Mouse (Mus musculus) heart, adult 2 months (tissue): ENCODE data around the gene Pcdh7. TPM values are rescaled to one million over a fixed set of nuclear protein-coding genes. Genes with fewer than 3 reads are reported as not detected.
"Not testable (repeated sequence)": the region's sequence is repeated elsewhere in the genome, so short reads cannot be mapped to it uniquely, and the experiment has no call there.

Experiments
- DNase-seq, 2 experiments: peaks; one replicate each; pipeline ENCODE4 v3.0.0; 2021
- H3K27ac ChIP-seq: fragments of 200-600 bp; 2 replicates; pipeline ENCODE4 v1.8.1; 2022
- H3K27me3 ChIP-seq: fragments of 200-500 bp; 2 replicates; pipeline ENCODE4 v1.6.1; 2012; ENCODE audit warnings: mild to moderate bottlenecking, low read length, inconsistent platforms, mixed read lengths; ENCODE audit not compliant: control insufficient read depth, insufficient read depth
- H3K36me3 ChIP-seq: fragments of 200-500 bp; 2 replicates; pipeline ENCODE4 v1.6.1; 2012; ENCODE audit warnings: low read length, inconsistent platforms; ENCODE audit not compliant: control insufficient read depth, insufficient read depth
- H3K4me1 ChIP-seq: fragments of 200-500 bp; 2 replicates; pipeline ENCODE4 v1.6.1; 2011; ENCODE audit warnings: low read length; ENCODE audit not compliant: control insufficient read depth, insufficient read depth
- H3K4me3 ChIP-seq: fragments of 200-600 bp; 2 replicates; pipeline ENCODE4 v1.8.1; 2022
- H3K79me2 ChIP-seq: fragments of 200-500 bp; replicated peaks from 2 replicates; pipeline ENCODE4 v1.6.1; 2012; ENCODE audit warnings: mild to moderate bottlenecking, inconsistent platforms, low read length, moderate library complexity, mixed read lengths; ENCODE audit not compliant: control insufficient read depth, insufficient read depth
- H3K9ac ChIP-seq: fragments of 200-500 bp; 2 replicates; pipeline ENCODE4 v1.6.1; 2012; ENCODE audit warnings: low read depth, mild to moderate bottlenecking, control low read depth, inconsistent platforms, low read length, mixed read lengths
- CTCF ChIP-seq: fragments of 200-600 bp; IDR thresholded peaks from 2 replicates; pipeline ENCODE4 v1.8.1; 2022; ENCODE audit warnings: antibody characterized with exemption, mild to moderate bottlenecking, moderate library complexity
- EP300 ChIP-seq: fragments of 200-500 bp; IDR thresholded peaks from 2 replicates; pipeline ENCODE4 v1.6.1; 2011; ENCODE audit warnings: low read depth, low read length, control low read depth; ENCODE audit not compliant: insufficient read depth
- POLR2A ChIP-seq: fragments of 200-500 bp; IDR thresholded peaks from 2 replicates; pipeline ENCODE4 v1.6.1; 2011; ENCODE audit warnings: mild to moderate bottlenecking, low read depth, low read length, control low read depth; ENCODE audit not compliant: insufficient read depth
- WGBS: fragments of 180-500 bp; shearing (Covaris S2); methylation state at CpG from one replicate; pipeline ENCODE4 v1.1.7; 2018; 5-methylcytosine and 5-hydroxymethylcytosine counted together
- intact Hi-C: fragments of 180-260 bp; cut with DNase I; formaldehyde crosslinking; loops from one replicate; pipeline ENCODE4 v1.15.1; 2025
- long read RNA-seq: library from polyadenylated mRNA; stranded (forward); transcript quantifications from one replicate; pipeline ENCODE4 v2.0.0, GENCODE M21; 2021
- polyA plus RNA-seq: library from polyadenylated mRNA; depleted of rRNA; stranded (reverse); fragments of >200 nt; gene quantifications from 2 replicates; pipeline ENCODE4 v1.2.3, GENCODE M21; 2012; rRNA removed
- total RNA-seq, 2 experiments: library from RNA; stranded (reverse); gene quantifications; 2 replicates each; pipeline ENCODE4 v1.2.3; 2021

Gene Pcdh7
- 100 to 1,000 TPM in 1 of 2 experiments, 10 to 100 TPM in 1; 82.7 to 107 TPM for total RNA-seq
- 44.0 and 72.3 TPM in 2 replicates for polyA plus RNA-seq
- long read RNA-seq, full-length matches to known transcripts = 6 of 13 reads
- long read RNA-seq, partial matches to known transcripts = 2 of 13 reads
- long read RNA-seq, other reads (novel, unspliced or antisense) = 5 of 13 reads

DNA sequence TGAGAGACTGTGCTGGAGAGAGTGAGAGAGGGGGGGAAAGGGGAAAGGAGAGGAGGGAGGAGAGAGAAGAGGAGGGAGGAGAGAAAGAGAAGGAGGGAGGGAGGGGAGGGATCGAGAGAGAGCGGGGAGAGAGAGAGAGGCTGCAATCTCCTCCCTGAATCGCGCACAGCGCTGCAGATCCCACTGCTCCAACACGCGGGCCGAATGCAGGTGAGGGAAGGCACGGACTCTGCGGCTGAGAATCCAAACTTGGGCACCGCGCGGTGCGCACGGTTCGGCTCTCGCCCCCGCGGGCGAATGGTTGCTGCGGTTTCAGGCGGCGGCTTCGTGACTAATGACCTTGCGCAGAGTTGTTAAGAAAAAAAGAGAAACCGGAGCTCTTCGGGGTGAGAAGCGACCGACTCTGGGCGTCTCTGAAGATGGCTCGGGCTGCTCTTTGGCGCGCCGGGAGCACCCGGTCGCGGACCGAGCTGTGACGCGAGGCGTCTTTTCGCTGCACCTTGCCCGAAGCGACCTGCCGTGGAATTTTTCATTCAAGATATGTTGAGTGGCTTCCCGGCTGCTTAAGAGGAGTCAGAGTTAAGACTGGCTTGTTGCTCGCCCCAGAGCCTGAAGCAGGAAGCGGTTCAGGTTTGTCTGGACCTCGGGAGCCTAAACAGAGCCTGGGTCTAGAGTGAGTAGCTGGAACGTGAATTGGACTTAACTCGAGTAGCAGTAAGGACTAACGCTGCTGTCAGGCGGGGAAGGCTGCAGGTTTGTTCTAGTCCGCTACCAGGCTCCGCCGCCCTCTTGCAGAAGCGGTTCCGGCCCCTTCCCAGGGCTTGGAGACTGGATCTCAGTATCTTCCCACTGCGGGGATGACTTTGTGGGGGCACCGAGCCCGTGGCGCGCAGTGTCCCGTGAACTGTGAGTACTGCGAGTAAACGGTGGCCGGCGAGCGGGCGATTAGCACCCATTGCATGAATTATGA, at the start of gene Pcdh7:
Pcdh7 (plus strand) TSS at position 62 of the 970 bp plus-strand sequence.
- H3K27ac ChIP-seq = peak within 1 kb of the TSS; percentile 88

DNA sequence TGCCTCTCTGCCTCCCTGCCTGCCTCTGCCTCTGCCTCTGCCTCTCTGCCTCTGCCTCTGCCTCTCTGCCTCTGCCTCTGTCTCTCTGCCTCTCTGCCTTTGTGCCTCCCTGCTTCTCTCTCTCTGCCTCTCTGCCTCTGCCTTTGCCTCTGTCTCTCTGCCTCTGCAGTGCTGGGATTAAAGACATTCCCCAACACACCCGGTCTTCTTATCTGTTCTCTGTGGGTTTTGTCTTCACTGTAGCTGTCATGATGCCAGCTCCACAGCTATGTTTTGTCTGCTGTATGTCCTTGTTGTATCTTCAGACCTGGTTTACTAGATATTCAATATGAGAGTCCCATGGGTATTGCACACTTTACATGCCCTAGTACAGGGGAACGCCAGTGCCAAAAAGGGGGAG, 40.8 kb upstream of the Pcdh7 start:
- intact Hi-C loops, DNase-seq, H3K9ac ChIP-seq, H3K4me1 ChIP-seq, H3K27ac ChIP-seq, H3K79me2 ChIP-seq, H3K4me3 ChIP-seq, H3K27me3 ChIP-seq, H3K36me3 ChIP-seq: not testable (repeated sequence)
- WGBS = 46% methylated on average over 2 of the region's 2 CpGs

More for the DNA sequence above, at the start of gene Pcdh7:
- Histone ChIP-seq H3K9ac (peak within 1 kb of the TSS; percentile 82), H3K36me3 (no peaks in the 10 kb centered on the region; the same call in 1 of the 2 replicates), H3K4me3 (peak within 1 kb of the TSS; percentile 64), H3K79me2 (0 out of 2 replicates have a peak, but pooled peaks cover 2% of the 10 kb centered on the region), H3K4me1 (no peaks in the 10 kb centered on the region), H3K27me3 (peaks cover 3% of the 10 kb centered on the region; the same call in 1 of the 2 replicates)
- TF ChIP-seq POLR2A (peak; percentile 80), EP300 (no peak), CTCF (no peak)
- peak; percentile 62 to 66 for DNase-seq
- WGBS = under 1% methylated on average over 70 of the region's 70 CpGs
- intact Hi-C loops = loop anchor here (2.0 to 10.0 kb wide), 4 partner anchors 39 to 1019 kb away; no protein-coding TSS in a partner anchor

DNA sequence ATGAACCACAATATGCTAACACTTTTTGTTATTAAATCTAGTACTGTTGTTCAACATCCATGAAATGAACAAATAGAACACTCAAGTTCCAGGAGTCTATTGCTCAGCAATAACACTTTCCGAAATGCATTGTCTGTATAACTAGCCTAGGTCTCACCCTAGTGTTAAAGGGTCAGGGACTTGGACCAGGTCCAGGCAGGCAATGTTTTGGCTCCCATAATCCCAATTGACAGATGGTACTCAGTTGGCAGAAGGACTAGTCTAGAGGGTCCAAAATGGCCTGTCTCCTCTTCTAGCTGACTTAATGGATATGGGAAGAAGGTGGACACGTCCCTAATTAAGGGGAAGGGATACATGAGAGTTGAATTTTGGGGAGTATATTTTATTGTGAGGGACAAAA, 9.4 kb upstream of the Pcdh7 start:
- DNase-seq = no peak
- H3K4me1 ChIP-seq = no peaks in the 10 kb centered on the region
- intact Hi-C loops = no loop called here
- no peak overlapping the region for H3K9ac ChIP-seq
- 82% methylated on average over 2 of the region's 2 CpGs for WGBS
- H3K27ac ChIP-seq = no peak overlapping the region
- no peak overlapping the region for H3K4me3 ChIP-seq
- TF ChIP-seq CTCF = no peak
- TF ChIP-seq POLR2A = no peak
- TF ChIP-seq EP300 = no peak
- no peaks in the 10 kb centered on the region for H3K79me2 ChIP-seq
- H3K27me3 ChIP-seq = no peaks in the 10 kb centered on the region
- no peaks in the 10 kb centered on the region for H3K36me3 ChIP-seq

DNA sequence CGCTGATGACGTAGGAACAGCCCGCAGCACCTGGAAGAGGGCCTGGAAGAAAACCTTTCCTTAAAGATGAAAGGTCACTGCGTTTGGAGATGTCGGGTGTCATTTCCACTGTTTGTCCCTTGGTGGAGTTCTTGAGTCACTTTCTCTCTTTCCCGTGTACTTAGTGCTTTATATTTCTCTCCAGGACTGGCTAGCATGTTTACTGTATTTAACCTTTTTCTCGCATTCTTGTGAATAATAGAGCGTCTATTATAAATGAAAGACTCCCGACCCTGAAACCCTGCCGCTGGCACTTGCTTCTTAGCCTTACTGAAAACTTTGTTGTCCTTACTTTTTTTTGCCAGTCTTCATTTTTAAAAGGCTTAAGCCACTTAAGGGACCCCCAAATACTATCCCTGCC, 3.8 kb upstream of the Pcdh7 start:
- DNase-seq = peak in 1 of 2 experiments; percentile 11
- peaks cover under 1% of the 10 kb centered on the region; the same call in 1 of the 2 replicates for H3K27me3 ChIP-seq
- H3K27ac ChIP-seq = no peak overlapping the region; the same call in 1 of the 2 replicates
- H3K4me3 ChIP-seq = peak overlapping the region; percentile 64
- H3K9ac ChIP-seq = no peak overlapping the region
- no peaks in the 10 kb centered on the region for H3K4me1 ChIP-seq
- no peaks in the 10 kb centered on the region for H3K36me3 ChIP-seq
- WGBS = 2% methylated on average over 10 of the region's 10 CpGs
- TF ChIP-seq CTCF (peak; percentile 77), EP300 (no peak)
- intact Hi-C loops = loop anchor here (10.0 kb wide), 1 partner anchor 631 kb away; no protein-coding TSS in a partner anchor
- H3K79me2 ChIP-seq = no peaks in the 10 kb centered on the region

DNA sequence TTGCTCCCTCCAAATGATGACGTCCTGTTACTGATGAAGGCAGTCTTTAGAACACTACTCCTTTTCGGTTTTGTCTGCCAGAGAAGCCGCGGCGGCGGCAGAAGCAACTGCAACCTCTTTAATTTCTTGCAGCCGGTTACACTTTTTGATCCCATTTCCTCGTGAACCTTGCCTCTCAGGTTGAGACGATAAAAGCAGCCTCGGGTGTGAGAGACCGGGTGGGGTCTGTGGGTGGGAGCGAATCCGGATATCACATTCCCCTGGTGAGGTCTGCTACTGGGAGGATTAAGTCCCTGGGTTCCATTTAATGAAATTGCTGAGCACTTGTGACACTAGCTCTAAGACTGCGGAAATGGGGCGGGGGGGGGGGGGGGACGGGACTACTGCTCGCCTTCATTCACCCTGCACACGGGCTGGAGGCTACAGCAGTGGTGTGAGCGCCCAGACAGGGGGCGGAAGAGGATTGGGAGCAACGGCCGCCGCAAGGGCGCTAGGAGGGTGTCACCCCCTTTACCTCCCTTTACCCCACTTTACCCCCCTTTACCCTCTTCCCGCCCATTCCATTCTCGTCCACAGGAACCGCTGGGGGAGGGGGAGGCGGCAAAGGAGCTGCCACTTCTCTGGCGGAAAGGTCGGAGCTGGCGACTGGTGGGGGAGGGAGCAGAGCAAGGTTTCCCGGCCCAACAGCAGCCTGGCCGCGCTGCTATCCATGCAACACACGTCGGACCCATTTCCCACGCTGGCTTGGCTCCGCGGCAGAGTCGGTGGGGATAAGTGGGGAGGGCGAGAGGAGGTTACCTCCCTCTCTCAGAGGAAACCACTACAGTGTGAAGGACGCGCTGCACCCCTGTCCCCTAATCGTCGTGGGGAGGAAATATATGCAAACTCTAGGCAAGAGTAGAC, 2.9 kb upstream of the Pcdh7 start:
- intact Hi-C loops = loop anchor here (5.0 to 10.0 kb wide), 3 partner anchors 42 to 1022 kb away; no protein-coding TSS in a partner anchor
- H3K4me3 ChIP-seq = peak overlapping the region; percentile 64
- H3K4me1 ChIP-seq = no peaks in the 10 kb centered on the region
- TF ChIP-seq CTCF = peak; percentile 53
- TF ChIP-seq POLR2A = peak; percentile 29; the same call in 1 of the 2 replicates
- 0 out of 2 replicates have a peak, but pooled peaks have one; percentile 41 for TF ChIP-seq EP300
- peak overlapping the region; percentile 88 for H3K27ac ChIP-seq
- H3K79me2 ChIP-seq = 0 out of 2 replicates have a peak, but pooled peaks cover 2% of the 10 kb centered on the region
- H3K9ac ChIP-seq = peak overlapping the region; percentile 48
- WGBS = under 1% methylated on average over 45 of the region's 45 CpGs
- H3K36me3 ChIP-seq = no peaks in the 10 kb centered on the region
- H3K27me3 ChIP-seq = peaks cover 2% of the 10 kb centered on the region; the same call in 1 of the 2 replicates
- DNase-seq = peak; percentile 58 to 63
